Comparison of ENCODE assay signal across 11 mouse cellular contexts in the genomic region with DNA sequence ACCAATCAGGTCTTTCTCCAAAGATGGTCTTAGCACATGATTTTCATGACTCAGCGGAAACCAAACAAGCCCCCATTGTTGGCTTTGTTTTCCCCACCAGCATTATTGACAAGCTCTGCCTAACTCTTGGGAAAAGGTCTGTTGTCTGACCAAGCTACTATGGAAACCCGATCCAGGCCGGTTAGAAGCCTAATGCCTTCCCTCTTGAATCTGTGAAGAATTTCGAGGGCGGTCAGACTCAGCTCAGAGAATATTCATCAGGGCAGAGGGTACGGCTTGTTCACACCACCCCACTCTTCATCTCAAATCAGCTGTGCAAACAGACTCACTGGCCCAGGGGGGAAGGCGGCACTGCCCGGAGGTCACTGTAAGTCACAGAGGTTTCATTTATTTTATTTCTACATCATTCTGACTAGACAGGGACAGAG.
DNase-seq lines count a peak whose midpoint lies in the region; ATAC-seq lines count a peak whose summit lies in the region.
"Had no signal": no experiment of that assay in that cellular context is flagged by ENCODE, and none has a peak within 500 bp of the region (broad histone marks: within the 10 kb centered on the region; RNA-seq: fewer than 3 reads in every experiment).

No protein-coding gene starts in this region.

- peak; percentile 64 for ATAC-seq in hindbrain, embryonic 11.5 days (ENCODE audit: low FRiP score)
- peak; percentile 70 for ATAC-seq in midbrain, embryonic 12.5 days (ENCODE audit: low FRiP score, low read depth)
- ATAC-seq: Patski had no signal

- H3K4me1 ChIP-seq in hindbrain, embryonic 11.5 days (replicated peaks; ENCODE audit: control insufficient read depth, insufficient read depth, low read length): no peaks in the 10 kb centered on the region
- H3K4me1 ChIP-seq in midbrain, embryonic 12.5 days: peaks cover 18% of the 10 kb centered on the region

- DNase-seq in Muller cell, postnatal 12 days (ENCODE audit: inconsistent ontology term): peak; percentile 67
- peak; percentile 85 for DNase-seq in embryo, embryonic 10.5 days (ENCODE audit: low spot score)
- peak; percentile 74 for DNase-seq in hindbrain, embryonic 11.5 days (ENCODE audit: low spot score)
- no peak for DNase-seq in gastrocnemius, postnatal 14 days
- DNase-seq in frontal cortex, postnatal 10 days (ENCODE audit: low spot score in 2 of 2): no peak
- DNase-seq in ovary, adult 18-20 months (ENCODE audit: low spot score): no peak
- DNase-seq: cerebellum, adult 11-12 months; thymus, postnatal 4 days had no signal

- H3K4me3 ChIP-seq in hindbrain, embryonic 11.5 days (ENCODE audit: low read depth, low read length): no peak overlapping the region
- H3K4me3 ChIP-seq in midbrain, embryonic 12.5 days: no peak overlapping the region
- H3K4me3 ChIP-seq: heart, embryonic 13.5 days had no signal

- H3K4me2 ChIP-seq in hindbrain, embryonic 11.5 days (replicated peaks; ENCODE audit: low read depth, low read length): no peak overlapping the region
- no peak overlapping the region for H3K4me2 ChIP-seq in midbrain, embryonic 12.5 days (replicated peaks)
- H3K4me2 ChIP-seq: heart, embryonic 13.5 days had no signal

- no peaks in the 10 kb centered on the region for H3K9me3 ChIP-seq in hindbrain, embryonic 11.5 days (ENCODE audit: control insufficient read depth, low read length)
- no peaks in the 10 kb centered on the region; the same call in 1 of the 2 replicates for H3K9me3 ChIP-seq in midbrain, embryonic 12.5 days
- H3K9me3 ChIP-seq: heart, embryonic 13.5 days had no signal

- no peaks in the 10 kb centered on the region for H3K27me3 ChIP-seq in hindbrain, embryonic 11.5 days (ENCODE audit: control insufficient read depth, insufficient read depth, low read length)
- no peaks in the 10 kb centered on the region for H3K27me3 ChIP-seq in midbrain, embryonic 12.5 days
- H3K27me3 ChIP-seq: heart, embryonic 13.5 days; Patski had no signal

- intact Hi-C loops in gastrocnemius, postnatal 14 days (cut with DNase I; ENCODE audit: low total_unique reads): no loop called here

- 0 out of 2 replicates have a peak overlapping the region, but pooled peaks have one; percentile 11 for H3K9ac ChIP-seq in hindbrain, embryonic 11.5 days (ENCODE audit: low read depth, low read length)
- H3K9ac ChIP-seq in midbrain, embryonic 12.5 days (replicated peaks): no peak overlapping the region
- H3K9ac ChIP-seq: heart, embryonic 13.5 days had no signal

- peak overlapping the region; percentile 53; the same call in 1 of the 2 replicates for H3K27ac ChIP-seq in hindbrain, embryonic 11.5 days (ENCODE audit: low read depth, low read length)
- H3K27ac ChIP-seq in midbrain, embryonic 12.5 days (replicated peaks): peak overlapping the region; percentile 56
- H3K27ac ChIP-seq: heart, embryonic 13.5 days had no signal

- 10% methylated on average over 8 of the region's 8 CpGs for WGBS in hindbrain, embryonic 11.5 days
- WGBS in midbrain, embryonic 12.5 days: 10% methylated on average over 8 of the region's 8 CpGs

- H3K36me3 ChIP-seq in hindbrain, embryonic 11.5 days (ENCODE audit: control insufficient read depth, insufficient read depth, low read length): no peaks in the 10 kb centered on the region
- no peaks in the 10 kb centered on the region for H3K36me3 ChIP-seq in midbrain, embryonic 12.5 days
- H3K36me3 ChIP-seq: heart, embryonic 13.5 days had no signal

Comparison
In these comparisons a context has a peak if more than half of its experiments do, and no peak if none do; other contexts are left out.
1. DNase-seq: peak in Muller cell, postnatal 12 days (single experiment), embryo, embryonic 10.5 days (single experiment) and hindbrain, embryonic 11.5 days (single experiment); none in gastrocnemius, postnatal 14 days (single experiment), frontal cortex, postnatal 10 days (0 of 2) and ovary, adult 18-20 months (single experiment).